Mouse (Mus musculus): ENCODE results near the gene Mllt10. TPM values are rescaled to one million over a fixed set of nuclear protein-coding genes. Genes with fewer than 3 reads are reported as not detected.

Gene Mllt10
- polyA plus RNA-seq, 1 experiment from 2014 or later: 73.6 TPM

DNA sequence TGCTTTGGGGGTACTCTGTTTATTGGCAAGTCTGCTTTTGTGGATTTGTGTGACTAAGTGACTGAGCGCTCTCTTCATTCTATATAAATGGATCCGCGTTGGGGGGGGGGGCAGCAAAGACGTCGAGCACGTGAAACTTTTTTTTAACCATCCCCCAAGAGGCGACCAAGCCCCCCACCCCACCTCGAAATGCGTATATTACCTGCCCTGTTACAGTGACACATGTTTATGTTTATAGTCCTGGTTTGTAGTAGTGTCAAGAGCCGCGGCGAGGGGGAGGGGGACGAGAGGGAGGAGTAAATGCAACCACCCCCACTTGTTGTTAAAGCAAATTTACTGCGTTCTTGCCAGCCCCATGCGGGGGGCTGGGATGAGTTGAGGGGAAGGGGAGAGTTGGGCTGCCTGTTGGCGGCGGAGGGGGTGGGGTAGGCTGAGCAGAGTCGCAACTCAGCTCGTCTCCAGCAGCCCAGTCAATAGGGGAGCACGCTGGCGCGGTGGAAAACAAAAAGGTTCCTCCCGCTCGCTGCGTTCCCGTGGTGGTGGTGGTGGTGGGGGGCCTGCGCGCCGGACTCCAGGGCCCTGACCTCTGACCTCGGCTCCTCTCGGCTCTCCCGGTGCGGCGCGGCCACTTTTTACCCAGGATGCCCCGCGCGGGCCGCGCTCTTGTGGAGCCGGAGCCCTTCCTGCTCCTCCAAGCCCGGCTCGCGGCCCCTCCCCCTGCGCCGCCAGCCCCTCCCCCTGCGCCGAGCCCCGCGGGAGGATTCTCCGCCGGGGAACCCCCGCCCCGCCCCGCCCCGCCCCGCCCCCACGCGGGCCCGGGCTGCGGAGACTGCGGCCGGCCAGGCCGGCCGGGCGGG is 1.1 kb downstream of the Mllt10 start:
- Histone ChIP-seq H3K4me2 (peak overlapping the region; percentile 92), H3K9ac (peak overlapping the region; percentile 93), H3K27ac (peak overlapping the region; percentile 100), H3K4me1 (peaks cover 25% of the 10 kb centered on the region), H3K9me3 (no peaks in the 10 kb centered on the region), H3K36me3 (no peaks in the 10 kb centered on the region), H3K4me3 (peak overlapping the region; percentile 60), H3K27me3 (no peaks in the 10 kb centered on the region)
- under 1% methylated on average over 45 of the region's 66 CpGs for WGBS
- peak; percentile 90 for ATAC-seq (ENCODE audit: insufficient number of reproducible peaks, insufficient read depth, low FRiP score, low TSS enrichment, low read depth)

GRCm38 (mm10) chr2:18056786-18057255 is 1.8 kb downstream of the Mllt10 start:
- Histone ChIP-seq H3K27me3 (no peaks in the 10 kb centered on the region), H3K27ac (peak overlapping the region; percentile 100), H3K36me3 (no peaks in the 10 kb centered on the region), H3K9me3 (no peaks in the 10 kb centered on the region), H3K4me2 (peak overlapping the region; percentile 92), H3K9ac (peak overlapping the region; percentile 93), H3K4me1 (peaks cover 20% of the 10 kb centered on the region), H3K4me3 (peak overlapping the region; percentile 60)
- ATAC-seq (ENCODE audit: insufficient number of reproducible peaks, insufficient read depth, low FRiP score, low TSS enrichment, low read depth): peak; percentile 98
- 0% methylated on average over 32 of the region's 50 CpGs for WGBS

GRCm38 (mm10) chr2:18057336-18058145 is 2.5 kb downstream of the Mllt10 start:
- H3K4me2 ChIP-seq: peak overlapping the region; percentile 92
- H3K36me3 ChIP-seq: no peaks in the 10 kb centered on the region
- peak overlapping the region; percentile 60 for H3K4me3 ChIP-seq
- peak overlapping the region; percentile 100 for H3K27ac ChIP-seq
- ATAC-seq (ENCODE audit: insufficient number of reproducible peaks, insufficient read depth, low FRiP score, low TSS enrichment, low read depth): no peak
- H3K9ac ChIP-seq: peak overlapping the region; percentile 93
- peaks cover 20% of the 10 kb centered on the region for H3K4me1 ChIP-seq
- H3K27me3 ChIP-seq: no peaks in the 10 kb centered on the region
- H3K9me3 ChIP-seq: no peaks in the 10 kb centered on the region
- WGBS: under 1% methylated on average over 48 of the region's 48 CpGs

DNA sequence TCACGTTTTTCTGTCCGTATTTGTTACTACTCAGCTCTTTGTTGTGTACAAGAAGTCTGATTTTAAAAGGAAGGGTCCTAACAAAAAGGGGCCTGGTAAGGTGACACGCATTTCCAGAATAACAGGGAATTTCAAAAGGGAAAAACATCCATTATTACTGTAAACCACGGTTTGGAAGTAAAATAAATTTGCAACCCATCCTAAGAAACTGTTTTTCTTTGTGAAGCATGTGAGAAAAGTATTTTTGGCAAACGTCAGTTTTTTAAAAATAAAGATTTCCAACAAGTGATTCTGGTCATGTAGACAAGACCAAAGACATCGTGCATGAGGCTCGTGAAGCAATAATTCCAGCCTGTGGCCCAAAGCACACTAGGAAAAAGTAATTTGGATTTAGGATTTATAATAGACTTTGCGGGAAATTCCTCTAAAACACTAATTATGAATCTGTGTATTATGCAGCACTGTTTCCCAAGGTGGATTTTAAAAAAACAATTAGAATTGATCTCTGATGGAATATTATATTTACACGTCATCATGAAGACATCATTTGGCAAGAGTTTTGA is 3.2 kb downstream of the Mllt10 start:
- Histone ChIP-seq H3K4me3 (peak overlapping the region; percentile 60), H3K4me2 (peak overlapping the region; percentile 92), H3K9me3 (no peaks in the 10 kb centered on the region), H3K36me3 (no peaks in the 10 kb centered on the region), H3K9ac (peak overlapping the region; percentile 93), H3K4me1 (peaks cover 20% of the 10 kb centered on the region), H3K27me3 (no peaks in the 10 kb centered on the region), H3K27ac (peak overlapping the region; percentile 100)
- ATAC-seq (ENCODE audit: insufficient number of reproducible peaks, insufficient read depth, low FRiP score, low TSS enrichment, low read depth): no peak
- 16% methylated on average over 9 of the region's 9 CpGs for WGBS

- Histone ChIP-seq H3K4me2 (no peak overlapping the region), H3K36me3 (no peaks in the 10 kb centered on the region), H3K27me3 (no peaks in the 10 kb centered on the region), H3K9me3 (no peaks in the 10 kb centered on the region), H3K9ac (no peak overlapping the region), H3K27ac (no peak overlapping the region), H3K4me3 (no peak overlapping the region), H3K4me1 (peaks cover 11% of the 10 kb centered on the region)
- 51% methylated on average over 2 of the region's 2 CpGs for WGBS
- ATAC-seq (ENCODE audit: insufficient number of reproducible peaks, insufficient read depth, low FRiP score, low TSS enrichment, low read depth): no peak
Measured at GRCm38 (mm10) chr2:18059063-18059462, 4.0 kb downstream of the Mllt10 start.

DNA sequence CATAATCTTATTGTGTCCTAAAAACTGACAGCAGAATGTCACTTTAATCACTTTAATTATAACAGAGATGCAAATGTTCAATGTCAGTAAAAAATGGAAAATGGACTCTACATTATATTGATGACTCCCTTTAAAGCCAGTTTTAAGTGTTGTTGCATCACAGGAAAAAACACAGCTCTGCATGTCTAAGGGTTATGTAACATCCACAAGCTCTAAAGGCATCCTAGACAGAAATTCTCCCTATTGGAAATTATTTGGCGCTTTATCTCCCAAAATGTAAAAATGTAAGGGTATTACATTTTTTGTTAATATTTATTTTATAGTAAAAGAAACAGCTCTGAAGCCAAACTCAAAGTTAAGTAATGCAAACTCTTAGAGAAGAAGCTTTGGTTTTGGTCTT is 4.9 kb downstream of the Mllt10 start:
- ATAC-seq (ENCODE audit: insufficient number of reproducible peaks, insufficient read depth, low FRiP score, low TSS enrichment, low read depth): no peak
- Histone ChIP-seq H3K4me2 (no peak overlapping the region), H3K4me1 (peaks cover 6% of the 10 kb centered on the region), H3K27ac (no peak overlapping the region), H3K36me3 (no peaks in the 10 kb centered on the region), H3K4me3 (no peak overlapping the region), H3K27me3 (no peaks in the 10 kb centered on the region), H3K9ac (no peak overlapping the region), H3K9me3 (no peaks in the 10 kb centered on the region)
- WGBS: 86% methylated on average over 1 of the region's 1 CpGs

DNA sequence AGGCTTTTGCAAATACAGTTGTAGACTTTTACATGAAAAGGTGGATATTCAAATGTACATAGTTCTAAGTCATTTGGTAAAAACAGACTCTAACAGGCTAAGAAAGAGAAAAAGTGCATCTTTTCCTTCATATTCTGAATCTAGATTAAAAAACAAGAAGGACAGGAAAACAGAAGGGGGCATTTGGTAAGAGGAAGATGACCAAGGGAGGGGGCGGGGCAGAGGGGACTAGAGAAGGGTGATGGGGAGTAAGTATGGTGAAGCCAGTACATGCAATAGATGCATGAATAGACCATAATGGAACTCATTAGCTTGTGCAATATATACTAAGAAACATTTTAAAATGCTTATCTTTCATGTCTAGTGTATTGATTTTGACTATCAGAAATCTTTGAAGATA is 5.4 kb downstream of the Mllt10 start:
- WGBS: 82% methylated on average over 1 of the region's 1 CpGs
- no peak for ATAC-seq (ENCODE audit: insufficient number of reproducible peaks, insufficient read depth, low FRiP score, low TSS enrichment, low read depth)
- Histone ChIP-seq H3K27me3 (no peaks in the 10 kb centered on the region), H3K4me3 (no peak overlapping the region), H3K27ac (no peak overlapping the region), H3K9ac (no peak overlapping the region), H3K4me2 (no peak overlapping the region), H3K4me1 (peaks cover 3% of the 10 kb centered on the region; the same call in 1 of the 2 replicates), H3K9me3 (no peaks in the 10 kb centered on the region), H3K36me3 (no peaks in the 10 kb centered on the region)

DNA sequence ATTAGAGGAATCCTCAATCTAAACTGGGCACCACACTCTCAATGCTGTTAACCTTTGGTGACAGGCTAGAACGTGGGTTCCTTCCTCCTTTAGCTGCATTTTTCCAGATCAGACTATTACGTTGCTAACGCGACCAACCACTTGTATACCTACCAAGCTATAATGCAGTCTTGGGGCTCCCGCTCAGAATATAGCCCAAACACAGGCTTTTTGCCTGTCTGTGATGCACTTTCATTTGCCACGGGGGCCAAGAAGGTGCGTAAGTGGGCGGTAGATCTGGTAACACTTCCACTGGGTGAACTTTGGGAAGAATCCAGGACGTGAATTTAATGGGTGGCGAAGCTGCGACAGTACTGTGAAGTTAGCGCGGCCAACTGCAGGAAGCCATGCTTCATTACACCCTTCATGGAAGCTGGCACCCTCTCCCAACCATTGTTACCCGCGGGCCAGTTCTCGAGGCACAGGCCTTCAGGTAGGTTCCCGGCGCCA is 8.8 kb downstream of the Mllt10 start:
- H3K4me1 ChIP-seq: peaks cover 12% of the 10 kb centered on the region
- peak overlapping the region; percentile 75 for H3K4me2 ChIP-seq
- H3K27me3 ChIP-seq: no peaks in the 10 kb centered on the region
- peak overlapping the region; percentile 99 for H3K27ac ChIP-seq
- H3K4me3 ChIP-seq: peak overlapping the region; percentile 78
- H3K9ac ChIP-seq: peak overlapping the region; percentile 98
- WGBS: under 1% methylated on average over 18 of the region's 18 CpGs
- H3K36me3 ChIP-seq: peaks cover 9% of the 10 kb centered on the region
- no peaks in the 10 kb centered on the region for H3K9me3 ChIP-seq
- ATAC-seq (ENCODE audit: insufficient number of reproducible peaks, insufficient read depth, low FRiP score, low TSS enrichment, low read depth): peak; percentile 57

GRCm38 (mm10) chr2:18064356-18064858 is 9.4 kb downstream of the Mllt10 start:
- H3K4me3 ChIP-seq: peak overlapping the region; percentile 78
- H3K27me3 ChIP-seq: no peaks in the 10 kb centered on the region
- H3K4me1 ChIP-seq: peaks cover 12% of the 10 kb centered on the region
- H3K9me3 ChIP-seq: no peaks in the 10 kb centered on the region
- under 1% methylated on average over 46 of the region's 58 CpGs for WGBS
- H3K9ac ChIP-seq: peak overlapping the region; percentile 98
- peaks cover 9% of the 10 kb centered on the region for H3K36me3 ChIP-seq
- H3K27ac ChIP-seq: peak overlapping the region; percentile 99
- peak; percentile 98 for ATAC-seq (ENCODE audit: insufficient number of reproducible peaks, insufficient read depth, low FRiP score, low TSS enrichment, low read depth)
- H3K4me2 ChIP-seq: peak overlapping the region; percentile 75

- Histone ChIP-seq H3K4me1 (peaks cover 12% of the 10 kb centered on the region), H3K4me3 (peak overlapping the region; percentile 78), H3K36me3 (peaks cover 11% of the 10 kb centered on the region), H3K9ac (peak overlapping the region; percentile 98), H3K9me3 (no peaks in the 10 kb centered on the region), H3K27me3 (no peaks in the 10 kb centered on the region), H3K27ac (peak overlapping the region; percentile 99), H3K4me2 (peak overlapping the region; percentile 75)
- WGBS: under 1% methylated on average over 48 of the region's 85 CpGs
- peak; percentile 24 for ATAC-seq (ENCODE audit: insufficient number of reproducible peaks, insufficient read depth, low FRiP score, low TSS enrichment, low read depth)
Measured at GRCm38 (mm10) chr2:18064941-18065707, 10.1 kb downstream of the Mllt10 start.
